ENCODE assay signal across 8 mouse cellular contexts in genomic region chr1:151345109-151345862, GRCm38 (mm10). TPM values are rescaled to one million over a fixed set of nuclear protein-coding genes. Genes with fewer than 3 reads are reported as not detected.
DNase-seq lines count a peak whose midpoint lies in the region; ATAC-seq lines count a peak whose summit lies in the region.

No protein-coding gene starts in this region.

- no peaks in the 10 kb centered on the region for H3K27me3 ChIP-seq in embryonic facial prominence, embryonic 11.5 days (ENCODE audit: control insufficient read depth, insufficient read depth, low read length)
- no peaks in the 10 kb centered on the region for H3K27me3 ChIP-seq in limb, embryonic 10.5 days (ENCODE audit: low read depth, poor library complexity, severe bottlenecking)
- no peaks in the 10 kb centered on the region for H3K27me3 ChIP-seq in midbrain, embryonic 12.5 days

- H3K4me3 ChIP-seq in embryonic facial prominence, embryonic 11.5 days (ENCODE audit: low read depth, low read length) = peak overlapping the region; percentile 81
- H3K4me3 ChIP-seq in limb, embryonic 10.5 days = peak overlapping the region; percentile 99
- peak overlapping the region; percentile 86 for H3K4me3 ChIP-seq in midbrain, embryonic 12.5 days

- peak overlapping the region; percentile 74 for H3K27ac ChIP-seq in embryonic facial prominence, embryonic 11.5 days (replicated peaks; ENCODE audit: low read depth, low read length)
- H3K27ac ChIP-seq in limb, embryonic 10.5 days = peak overlapping the region; percentile 99
- H3K27ac ChIP-seq in midbrain, embryonic 12.5 days (replicated peaks) = peak overlapping the region; percentile 93

- no peaks in the 10 kb centered on the region for H3K9me3 ChIP-seq in embryonic facial prominence, embryonic 11.5 days (replicated peaks; ENCODE audit: control insufficient read depth, low read length)
- H3K9me3 ChIP-seq in limb, embryonic 10.5 days (replicated peaks) = no peaks in the 10 kb centered on the region
- H3K9me3 ChIP-seq in midbrain, embryonic 12.5 days = no peaks in the 10 kb centered on the region

- WGBS in embryonic facial prominence, embryonic 11.5 days = under 1% methylated on average over 55 of the region's 55 CpGs
- WGBS in limb, embryonic 10.5 days = under 1% methylated on average over 55 of the region's 55 CpGs
- WGBS in midbrain, embryonic 12.5 days = under 1% methylated on average over 54 of the region's 55 CpGs

- H3K9ac ChIP-seq in embryonic facial prominence, embryonic 11.5 days (replicated peaks; ENCODE audit: low read length) = peak overlapping the region; percentile 82
- H3K9ac ChIP-seq in midbrain, embryonic 12.5 days (replicated peaks) = peak overlapping the region; percentile 96

- H3K4me2 ChIP-seq in embryonic facial prominence, embryonic 11.5 days (ENCODE audit: low read depth, low read length) = peak overlapping the region; percentile 60
- peak overlapping the region; percentile 73 for H3K4me2 ChIP-seq in midbrain, embryonic 12.5 days (replicated peaks)

- peak; percentile 93 for DNase-seq in 3134 (ENCODE audit: extremely low read depth, insufficient read length, low spot score)
- peak; percentile 98 for DNase-seq in adrenal gland, postnatal 25 days
- peak; percentile 94 for DNase-seq in embryonic facial prominence, embryonic 11.5 days (ENCODE audit: low spot score)
- DNase-seq in heart, adult 11 months = peak; percentile 100
- DNase-seq in kidney, adult 11 months = peak; percentile 89
- DNase-seq in limb, embryonic 10.5 days (ENCODE audit: low spot score) = peak; percentile 94
- peak; percentile 90 for DNase-seq in skeletal muscle tissue, adult 2 months (ENCODE audit: low read depth, low spot score)

- ATAC-seq in embryonic facial prominence, embryonic 11.5 days (replicated peaks; ENCODE audit: insufficient number of reproducible peaks, low FRiP score, low TSS enrichment, low read depth) = peak; percentile 82
- ATAC-seq in midbrain, embryonic 12.5 days (ENCODE audit: low FRiP score, low read depth) = peak; percentile 86

- H3K4me1 ChIP-seq in embryonic facial prominence, embryonic 11.5 days (ENCODE audit: control insufficient read depth, insufficient read depth, low read length) = no peaks in the 10 kb centered on the region
- H3K4me1 ChIP-seq in limb, embryonic 10.5 days = peaks cover 31% of the 10 kb centered on the region
- H3K4me1 ChIP-seq in midbrain, embryonic 12.5 days = peaks cover 33% of the 10 kb centered on the region

- H3K36me3 ChIP-seq in embryonic facial prominence, embryonic 11.5 days (replicated peaks; ENCODE audit: control insufficient read depth, insufficient read depth, low read depth, low read length) = no peaks in the 10 kb centered on the region
- H3K36me3 ChIP-seq in limb, embryonic 10.5 days = peaks cover 15% of the 10 kb centered on the region
- peaks cover 9% of the 10 kb centered on the region for H3K36me3 ChIP-seq in midbrain, embryonic 12.5 days

RNA-seq across cellular contexts. Expression of gene Ivns1abp, which starts 1.0 kb away (rescaled TPM):
- 169 and 213 TPM in 2 replicates for total RNA-seq in adrenal gland, postnatal 25 days (2021)
- 432 and 470 TPM in 2 replicates for polyA plus RNA-seq in embryonic facial prominence, embryonic 11.5 days (2014; fragmentation: Nextera tagmentation; extraction: Ambion mirVana)
- 343 and 366 TPM in 2 replicates for polyA plus RNA-seq in limb, embryonic 10.5 days (2016; fragmentation: Nextera tagmentation; extraction: Ambion mirVana)
- 367 and 379 TPM in 2 replicates for polyA plus RNA-seq in midbrain, embryonic 12.5 days (2016; fragmentation: Nextera tagmentation; extraction: Ambion mirVana)

Comparison
In these comparisons a context has a peak if more than half of its experiments do, and no peak if none do; other contexts are left out.
1. Peak in every context shown above with its lines: DNase-seq, ATAC-seq, H3K4me3 ChIP-seq and H3K27ac ChIP-seq.